Mouse (Mus musculus): ENCODE data around the gene Tmem91. TPM values are rescaled to one million over a fixed set of nuclear protein-coding genes. Genes with fewer than 3 reads are reported as not detected.

The Tmem91 gene
- polyA plus RNA-seq, 2 experiments, result 0.22 to 0.51 TPM

DNA sequence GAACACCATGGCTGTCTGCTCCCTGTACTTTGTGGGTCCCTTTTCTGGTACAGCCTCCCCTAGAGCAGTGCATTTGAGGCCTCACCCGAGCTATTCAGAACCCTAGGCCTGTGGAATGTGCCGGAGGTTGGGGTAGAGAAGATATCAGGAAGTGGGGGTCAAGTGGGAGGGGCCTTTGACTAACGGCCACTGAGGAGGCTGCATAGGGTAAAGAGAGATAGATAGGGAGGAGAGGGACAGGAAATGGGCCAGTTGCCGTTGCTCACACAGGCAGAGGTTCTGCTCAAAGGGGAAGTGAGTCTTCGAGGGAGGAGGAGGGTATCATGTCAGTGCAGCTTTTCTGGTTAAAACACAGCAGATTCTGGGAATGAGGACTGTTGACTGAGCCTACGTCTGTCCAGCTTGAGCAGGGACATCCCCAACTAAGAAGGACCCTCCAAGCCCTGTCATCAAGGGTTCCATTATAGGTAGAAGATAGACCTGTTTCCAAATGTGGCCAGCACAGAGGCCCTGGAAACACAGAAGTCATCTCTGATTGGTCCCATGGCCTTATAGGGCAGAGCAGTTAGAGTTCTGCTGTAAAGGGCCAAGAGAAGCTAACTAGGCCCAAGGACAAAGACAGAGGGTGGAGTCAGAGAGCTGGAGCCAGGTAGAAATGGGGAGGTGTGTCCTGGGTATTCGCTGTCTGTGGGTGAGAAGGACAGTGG lies 8.7 kb upstream of the Tmem91 start:
- Histone ChIP-seq H3K4me2 (ENCODE audit: low read depth) (peak overlapping the region; percentile 48), H3K27me3 (ENCODE audit: control insufficient read depth, insufficient read depth, low read length) (no peaks in the 10 kb centered on the region), H3K9me3 (ENCODE audit: control insufficient read depth, low read length) (no peaks in the 10 kb centered on the region), H3K4me1 (replicated peaks; ENCODE audit: control insufficient read depth in 2 of 2, insufficient read depth in 2 of 2, low read length in 1 of 2) (peaks cover 43 to 54% of the 10 kb centered on the region in 2 experiments), H3K36me3 (replicated peaks; ENCODE audit: control insufficient read depth, insufficient read depth, low read depth) (no peaks in the 10 kb centered on the region), H3K27ac (peak overlapping the region; percentile 68), H3K9ac (replicated peaks) (peak overlapping the region; percentile 12), H3K4me3 (ENCODE audit: insufficient read depth in 1 of 2, low read depth in 2 of 2, low read length in 2 of 2) (no peak overlapping the region)
- TF ChIP-seq CTCF (IDR thresholded peaks at IDR 0.05; ENCODE audit: low read depth) (no peak), EP300 (IDR thresholded peaks at IDR 0.05; ENCODE audit: low read depth) (peak; percentile 54)
- DNase-seq (ENCODE audit: low read depth in 3 of 3, low spot score in 3 of 3), result no peak
- no peak for ATAC-seq (ENCODE audit: insufficient read depth)
- WGBS (ENCODE audit: insufficient replicate concordance), result 6% methylated on average over 7 of the region's 7 CpGs

GRCm38 (mm10) chr7:25681341-25682231 lies 6.6 kb upstream of the Tmem91 start:
- Histone ChIP-seq H3K4me1 (replicated peaks; ENCODE audit: control insufficient read depth in 2 of 2, insufficient read depth in 2 of 2, low read length in 1 of 2) (peaks cover 43 to 54% of the 10 kb centered on the region in 2 experiments), H3K4me3 (ENCODE audit: insufficient read depth in 1 of 2, low read depth in 2 of 2, low read length in 2 of 2) (peak overlapping the region; percentile 34 to 82), H3K27ac (peak overlapping the region; percentile 42), H3K36me3 (replicated peaks; ENCODE audit: control insufficient read depth, insufficient read depth, low read depth) (no peaks in the 10 kb centered on the region), H3K9me3 (ENCODE audit: control insufficient read depth, low read length) (no peaks in the 10 kb centered on the region), H3K27me3 (ENCODE audit: control insufficient read depth, insufficient read depth, low read length) (no peaks in the 10 kb centered on the region), H3K9ac (replicated peaks) (peak overlapping the region; percentile 37), H3K4me2 (ENCODE audit: low read depth) (peak overlapping the region; percentile 87)
- WGBS (ENCODE audit: insufficient replicate concordance), result 15% methylated on average over 15 of the region's 15 CpGs
- no peak for TF ChIP-seq CTCF (IDR thresholded peaks at IDR 0.05; ENCODE audit: low read depth)
- no peak for TF ChIP-seq EP300 (IDR thresholded peaks at IDR 0.05; ENCODE audit: low read depth)
- no peak for DNase-seq (ENCODE audit: low read depth in 3 of 3, low spot score in 3 of 3)
- no peak for ATAC-seq (ENCODE audit: insufficient read depth)

DNA sequence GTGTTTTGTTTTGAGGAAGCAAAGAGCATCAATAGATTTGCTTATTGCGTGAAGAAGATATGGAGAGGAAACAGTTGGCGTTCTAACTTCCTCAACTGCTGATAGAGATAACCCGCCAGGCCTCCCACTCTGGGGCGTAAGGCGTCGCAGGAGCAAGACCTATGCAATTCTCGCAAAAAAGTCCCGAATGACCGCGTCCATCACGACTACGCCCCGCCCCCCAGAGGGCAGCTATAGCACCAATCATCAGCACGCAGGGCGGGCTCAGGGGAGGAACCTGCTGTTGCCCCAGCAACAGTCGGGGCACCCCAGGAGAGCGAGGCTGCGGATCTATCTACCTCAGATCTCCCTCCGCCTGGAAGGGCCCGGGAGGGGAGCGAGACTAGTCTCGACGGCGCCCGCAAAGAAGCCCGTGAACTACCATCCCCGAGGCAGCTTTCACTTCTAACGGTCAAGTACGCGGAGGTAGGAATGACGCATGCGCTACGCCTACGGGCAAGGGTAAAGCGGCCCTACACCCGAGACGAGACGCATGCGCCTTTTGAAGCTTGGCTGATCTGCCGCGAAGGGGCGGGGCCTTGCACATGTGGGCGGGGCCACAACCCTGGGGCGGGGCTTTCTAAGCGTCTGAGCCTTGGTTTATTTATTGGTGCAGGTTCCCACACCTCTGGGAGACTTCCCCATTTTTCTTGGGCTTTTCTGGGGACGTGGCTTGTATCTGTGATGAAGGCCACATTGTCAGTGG lies 5.7 kb upstream of the Tmem91 start, which contains the start of gene B9d2:
TSS of gene B9d2 (plus strand) at position 267 of the 745 bp plus-strand sequence.
- Histone ChIP-seq H3K4me2 (ENCODE audit: low read depth) (peak within 1 kb of the TSS; percentile 87), H3K4me1 (replicated peaks; ENCODE audit: control insufficient read depth in 2 of 2, insufficient read depth in 2 of 2, low read length in 1 of 2) (peaks cover 36 to 48% of the 10 kb centered on the region in 2 experiments), H3K27me3 (ENCODE audit: control insufficient read depth, insufficient read depth, low read length) (no peaks in the 10 kb centered on the region), H3K9ac (replicated peaks) (peak within 1 kb of the TSS; percentile 77), H3K36me3 (replicated peaks; ENCODE audit: control insufficient read depth, insufficient read depth, low read depth) (no peaks in the 10 kb centered on the region), H3K27ac (peak within 1 kb of the TSS; percentile 89), H3K4me3 (ENCODE audit: insufficient read depth in 1 of 2, low read depth in 2 of 2, low read length in 2 of 2) (peak within 1 kb of the TSS; percentile 82 to 89), H3K9me3 (ENCODE audit: control insufficient read depth, low read length) (no peaks in the 10 kb centered on the region)
- under 1% methylated on average over 46 of the region's 46 CpGs for whole genome bisulfite sequencing (ENCODE audit: insufficient replicate concordance)
- DNase-seq (ENCODE audit: low read depth in 3 of 3, low spot score in 3 of 3), result peak; percentile 96 to 97 (median 96)
- TF ChIP-seq CTCF (IDR thresholded peaks at IDR 0.05; ENCODE audit: low read depth) (no peak; the same call in 1 of the 2 replicates), EP300 (IDR thresholded peaks at IDR 0.05; ENCODE audit: low read depth) (peak; percentile 73)
- peak; percentile 95 for ATAC-seq (ENCODE audit: insufficient read depth)

- Histone ChIP-seq H3K4me2 (ENCODE audit: low read depth) (peak overlapping the region; percentile 87), H3K9me3 (ENCODE audit: control insufficient read depth, low read length) (no peaks in the 10 kb centered on the region), H3K9ac (replicated peaks) (peak overlapping the region; percentile 58), H3K27ac (peak overlapping the region; percentile 89), H3K27me3 (ENCODE audit: control insufficient read depth, insufficient read depth, low read length) (peaks cover 6% of the 10 kb centered on the region), H3K4me3 (ENCODE audit: insufficient read depth in 1 of 2, low read depth in 2 of 2, low read length in 2 of 2) (peak overlapping the region; percentile 82 to 89), H3K4me1 (replicated peaks; ENCODE audit: control insufficient read depth in 2 of 2, insufficient read depth in 2 of 2, low read length in 1 of 2) (peaks cover 36 to 47% of the 10 kb centered on the region in 2 experiments), H3K36me3 (replicated peaks; ENCODE audit: control insufficient read depth, insufficient read depth, low read depth) (no peaks in the 10 kb centered on the region)
- no peak for TF ChIP-seq EP300 (IDR thresholded peaks at IDR 0.05; ENCODE audit: low read depth)
- TF ChIP-seq CTCF (IDR thresholded peaks at IDR 0.05; ENCODE audit: low read depth), result peak; percentile 52
- ATAC-seq (ENCODE audit: insufficient read depth) (no peak), DNase-seq (ENCODE audit: low read depth in 3 of 3, low spot score in 3 of 3) (no peak)
- WGBS (ENCODE audit: insufficient replicate concordance), result 3% methylated on average over 6 of the region's 6 CpGs
Observed at GRCm38 (mm10) chr7:25679971-25680370, 5.0 kb upstream of the Tmem91 start.
